Mouse (Mus musculus) layer of hippocampus, adult 9-10 months (tissue): Measurements from ENCODE around the gene Blvra.

Source experiments
- DNase-seq: peaks from one replicate; pipeline ENCODE4 v3.0.0; 2022; ENCODE audit warnings: low spot score

The Blvra gene

DNA sequence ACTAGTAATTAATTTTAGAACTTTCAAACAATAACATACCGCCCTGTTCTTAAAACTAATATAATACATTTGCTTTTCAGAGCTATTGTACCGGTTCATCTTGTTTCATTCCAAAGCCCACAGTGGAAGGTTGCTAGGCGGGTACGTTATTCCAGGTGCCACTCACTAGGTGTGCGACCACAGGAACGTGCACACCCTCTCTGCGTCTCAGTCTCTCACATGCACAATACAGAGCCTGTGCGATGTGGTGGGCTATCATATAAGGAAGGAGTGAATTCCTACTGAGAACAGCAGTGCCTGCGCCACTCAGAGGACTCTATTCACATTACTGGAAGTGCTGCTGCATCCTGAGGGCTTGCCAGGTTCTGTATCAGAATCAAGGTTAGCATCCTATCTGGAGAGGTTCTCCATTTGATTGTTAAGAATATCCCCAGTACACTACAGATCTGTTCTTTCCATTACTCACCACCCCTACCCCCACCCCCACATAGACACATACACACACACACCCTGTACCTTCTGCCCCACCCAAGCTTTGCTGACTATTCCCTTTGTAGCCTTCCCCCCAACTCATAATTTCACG, 67.5 kb downstream of the Blvra start:
- DNase-seq: no peak

DNA sequence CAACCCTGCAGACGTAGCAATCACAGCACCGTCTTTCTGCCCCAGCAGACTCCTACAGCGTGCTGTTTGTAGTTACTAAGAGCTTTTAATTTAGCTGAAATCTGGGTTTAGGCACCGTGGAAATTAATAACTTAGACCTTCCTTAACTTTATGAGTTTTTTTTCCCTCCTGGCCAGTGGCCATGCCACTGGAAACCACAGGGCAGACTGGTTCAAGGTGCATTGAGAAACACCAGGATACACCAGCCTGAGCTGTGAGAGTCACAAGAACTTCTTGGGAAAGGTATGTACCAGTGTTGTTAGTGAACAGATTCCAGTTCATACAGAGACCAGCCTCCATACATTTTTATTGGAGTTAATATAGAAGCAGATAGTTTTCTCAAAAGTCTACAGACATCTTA, 68.0 kb downstream of the Blvra start:
- DNase-seq: no peak

GRCm38 (mm10) chr2:127139094-127139493, 68.6 kb downstream of the Blvra start:
- no peak for DNase-seq

GRCm38 (mm10) chr2:127139605-127140004, 69.1 kb downstream of the Blvra start:
- DNase-seq: no peak

- DNase-seq: no peak
These were observed 69.5 kb downstream of the Blvra start for GRCm38 (mm10) chr2:127140011-127140410.

GRCm38 (mm10) chr2:127142031-127142430, 71.6 kb downstream of the Blvra start:
- no peak for DNase-seq

- no peak for DNase-seq
These were observed 72.2 kb downstream of the Blvra start for GRCm38 (mm10) chr2:127142577-127143157.

DNA sequence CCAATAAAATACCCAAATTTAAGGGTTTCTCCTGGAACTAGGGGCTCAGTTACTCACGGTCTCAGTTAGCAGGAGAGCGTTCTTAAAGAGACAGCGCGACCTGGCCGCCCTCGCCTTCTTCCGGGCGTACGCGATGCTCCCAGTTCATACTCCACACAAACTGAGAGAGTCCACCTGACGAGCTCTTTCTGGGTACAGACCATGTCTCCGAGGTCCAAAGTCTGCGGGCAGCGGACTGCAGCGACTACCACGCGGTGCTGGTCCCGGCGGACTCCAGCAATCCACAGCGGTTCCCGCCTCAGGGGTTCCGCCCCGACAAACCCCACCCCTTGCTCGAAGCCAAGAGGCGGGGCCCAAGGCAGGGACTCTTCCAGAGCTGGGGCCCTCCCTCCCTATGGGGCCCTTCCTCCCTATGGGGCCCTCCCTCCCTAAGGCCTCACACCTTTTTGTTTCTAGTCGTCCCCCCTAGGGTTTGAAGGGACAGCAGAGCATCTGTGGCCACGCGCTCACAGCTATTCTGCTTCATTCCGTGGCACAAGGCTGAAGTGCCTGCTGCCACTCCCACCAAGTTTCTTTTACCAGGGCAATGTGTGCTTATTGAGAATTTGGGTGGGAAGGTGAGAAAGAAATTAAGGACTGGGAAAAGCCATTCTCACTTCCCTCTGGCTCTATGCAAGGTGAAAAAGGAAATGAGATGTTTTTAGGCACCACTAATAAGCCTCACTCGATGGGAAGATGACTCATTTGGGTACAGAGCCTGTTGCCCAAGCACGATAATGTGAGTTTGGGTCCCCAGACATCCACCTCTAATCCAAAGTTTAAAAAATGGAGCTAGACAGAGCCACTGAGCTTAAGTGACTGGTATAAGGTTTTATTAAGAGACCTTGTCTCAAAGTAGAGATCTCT, 72.9 kb downstream of the Blvra start, which contains the start of gene Itpripl1:
Gene Itpripl1, minus strand, starts transcription at position 285 of the 906 bp plus-strand sequence.
- DNase-seq: no peak

GRCm38 (mm10) chr2:127145699-127146098, 75.2 kb downstream of the Blvra start:
- no peak for DNase-seq
